Mouse (Mus musculus) lung, postnatal 10 days (tissue): Measurements from ENCODE around the gene Lcp2.

Source experiments
- DNase-seq: peaks from one replicate; pipeline ENCODE4 v3.0.0; 2021

The Lcp2 gene

DNA sequence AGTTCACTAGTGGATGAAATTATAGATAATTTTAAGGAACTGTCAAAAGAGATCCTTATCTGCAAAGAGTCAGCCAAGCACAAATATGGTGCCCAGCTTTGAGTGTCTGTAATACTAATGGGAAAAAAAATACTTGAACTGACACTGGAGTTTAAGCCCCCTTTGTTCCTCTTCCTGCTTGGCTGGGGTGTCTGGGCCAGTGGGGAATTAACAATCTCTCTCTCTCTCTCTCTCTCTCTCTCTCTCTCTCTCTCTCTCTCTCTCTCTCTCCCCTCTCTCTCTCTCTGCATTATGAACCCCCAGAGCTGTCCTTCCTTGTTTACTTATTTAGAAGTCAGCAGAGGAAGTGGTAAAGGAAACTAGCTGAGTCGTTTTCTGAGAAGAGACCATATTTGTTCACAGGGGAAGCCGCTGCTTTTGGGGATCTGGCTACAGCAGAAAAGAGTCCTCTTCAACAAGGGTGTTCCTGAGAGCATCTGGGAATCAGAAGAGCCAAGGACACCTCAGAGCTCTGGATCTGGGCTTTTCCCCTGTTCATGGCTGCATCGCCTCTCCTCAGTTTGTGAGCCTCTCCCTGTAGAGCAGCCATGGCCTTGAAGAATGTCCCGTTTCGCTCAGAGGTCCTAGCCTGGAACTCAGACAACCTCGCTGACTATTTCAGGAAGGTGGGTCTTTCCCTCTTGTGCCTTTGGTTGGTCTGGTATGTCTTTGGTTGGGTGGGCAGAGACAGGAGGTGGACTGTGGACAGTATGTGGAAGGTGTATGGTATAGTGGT, at the start of gene Lcp2:
TSS of gene Lcp2 (plus strand) at position 154 of the 775 bp plus-strand sequence.
- DNase-seq, result no peak

DNA sequence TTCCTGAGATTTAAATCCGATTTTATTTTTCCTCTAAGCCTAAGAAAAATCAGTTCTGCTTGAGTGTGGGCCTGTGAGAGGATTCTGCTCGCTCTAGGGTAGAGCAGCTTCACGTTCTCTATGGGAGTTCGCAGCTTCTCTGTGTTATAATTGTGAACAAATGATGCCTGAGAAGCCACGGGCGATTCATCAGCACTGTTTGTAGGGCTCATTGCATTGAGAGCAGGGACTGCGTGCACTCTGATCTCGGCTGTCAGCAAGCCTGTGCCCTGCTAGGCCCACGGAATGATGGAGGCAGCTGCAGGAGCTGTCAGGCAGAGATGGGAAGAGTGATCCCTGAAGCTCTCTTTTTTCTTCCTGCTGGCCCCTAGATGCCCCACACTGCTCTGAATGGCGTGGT, 48.5 kb upstream of the Lcp2 start:
- no peak for DNase-seq

DNA sequence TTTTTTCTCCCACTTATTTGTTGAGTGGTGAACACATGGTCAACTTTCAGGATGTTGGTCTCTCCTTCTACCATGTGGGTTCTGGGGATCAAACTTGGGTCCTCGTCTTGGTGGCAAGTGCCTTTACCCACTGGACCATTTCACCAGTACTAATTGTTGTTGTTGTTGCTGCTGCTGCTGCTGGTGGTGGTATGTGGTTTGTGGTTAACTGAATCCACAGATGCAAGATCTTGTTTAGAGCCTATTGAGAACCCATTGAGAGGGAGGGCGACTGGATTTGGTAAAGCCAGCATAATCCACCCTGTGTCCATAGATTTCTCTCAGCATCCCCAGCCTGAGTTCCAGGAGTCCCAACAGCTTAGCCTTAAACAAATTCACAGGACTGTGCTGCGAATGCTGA, 46.3 kb upstream of the Lcp2 start:
- no peak for DNase-seq

GRCm38 (mm10) chr11:34001938-34002592, 44.7 kb upstream of the Lcp2 start:
- peak; percentile 62 for DNase-seq

DNA sequence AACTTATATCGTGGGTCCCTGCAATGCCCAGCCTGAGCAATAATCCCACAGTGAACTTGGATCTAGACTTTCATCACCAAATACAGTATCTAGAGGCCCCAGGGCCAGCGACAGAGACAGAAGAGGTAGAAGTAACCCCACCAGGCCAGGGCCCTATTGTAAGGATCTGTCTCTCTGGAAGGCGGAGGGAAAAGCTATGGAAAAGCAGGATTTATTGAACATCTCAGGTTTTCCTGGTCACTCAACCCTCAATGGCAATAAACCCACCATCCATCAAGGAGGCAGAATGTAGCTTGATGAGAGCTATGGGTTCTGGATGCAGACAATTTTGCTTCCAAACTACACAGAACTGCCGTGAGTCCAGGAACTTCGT, 44.1 kb upstream of the Lcp2 start:
- no peak for DNase-seq

- no peak for DNase-seq
Measured at GRCm38 (mm10) chr11:34007616-34008015, 39.1 kb upstream of the Lcp2 start.

- DNase-seq, result no peak
Measured at GRCm38 (mm10) chr11:34008214-34008613, 38.5 kb upstream of the Lcp2 start.

DNA sequence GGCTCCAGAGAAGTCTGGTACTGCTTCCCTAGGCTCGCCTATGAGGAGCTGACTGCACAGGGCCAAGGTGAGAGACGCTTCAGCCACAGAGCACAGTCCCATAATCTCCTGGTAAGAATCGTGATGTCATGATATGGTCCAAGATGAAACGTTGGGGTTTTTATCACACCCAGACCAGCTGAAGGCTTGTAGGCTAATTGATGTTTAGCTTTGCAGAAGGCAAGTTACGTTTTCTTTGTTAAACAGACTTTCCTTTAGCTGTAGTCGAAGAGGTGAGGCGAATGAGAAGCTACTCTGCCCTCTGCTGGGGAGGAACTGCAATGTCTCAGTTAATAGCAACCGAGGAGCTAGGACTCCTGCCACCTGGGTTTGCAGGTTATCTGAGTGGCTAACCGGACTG, 38.0 kb upstream of the Lcp2 start:
- peak; percentile 70 for DNase-seq

DNA sequence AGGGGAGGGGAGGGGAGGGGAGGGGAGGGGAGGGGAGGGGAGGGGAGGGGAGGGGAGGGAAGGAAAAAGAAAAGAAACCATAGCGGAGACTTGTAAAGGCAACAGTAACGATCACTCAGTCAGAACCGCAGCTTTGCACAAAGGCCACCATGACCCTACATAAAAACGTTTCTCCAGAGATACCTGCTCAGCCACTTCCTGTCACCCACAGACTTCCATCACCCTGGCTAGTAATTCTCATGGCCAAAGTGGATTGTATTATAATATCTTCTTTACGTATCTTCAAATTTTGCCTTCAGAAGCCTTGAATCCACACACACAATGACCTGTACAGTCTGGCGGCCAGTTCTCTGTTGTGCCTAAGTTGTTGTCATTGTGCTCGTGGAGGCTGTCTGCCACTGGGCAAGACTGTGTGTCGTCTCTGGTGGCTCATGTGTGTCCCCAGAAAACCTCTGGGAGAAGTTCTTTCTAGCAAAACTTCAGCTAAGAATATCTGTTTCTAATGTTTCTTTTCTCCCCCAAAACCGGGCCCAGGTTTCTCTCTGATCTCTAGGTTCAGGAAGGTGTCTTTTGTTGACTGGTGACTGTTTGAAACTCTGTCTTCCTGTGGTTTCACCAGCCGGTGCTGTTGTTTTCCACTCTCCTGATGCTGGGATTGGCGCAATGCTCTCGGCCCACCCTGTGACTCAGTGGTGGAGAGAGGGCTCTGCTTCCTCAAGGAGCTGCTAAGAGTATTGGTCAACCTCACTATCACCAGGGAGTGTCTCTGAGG, 37.2 kb upstream of the Lcp2 start:
- DNase-seq, result peak; percentile 10

DNA sequence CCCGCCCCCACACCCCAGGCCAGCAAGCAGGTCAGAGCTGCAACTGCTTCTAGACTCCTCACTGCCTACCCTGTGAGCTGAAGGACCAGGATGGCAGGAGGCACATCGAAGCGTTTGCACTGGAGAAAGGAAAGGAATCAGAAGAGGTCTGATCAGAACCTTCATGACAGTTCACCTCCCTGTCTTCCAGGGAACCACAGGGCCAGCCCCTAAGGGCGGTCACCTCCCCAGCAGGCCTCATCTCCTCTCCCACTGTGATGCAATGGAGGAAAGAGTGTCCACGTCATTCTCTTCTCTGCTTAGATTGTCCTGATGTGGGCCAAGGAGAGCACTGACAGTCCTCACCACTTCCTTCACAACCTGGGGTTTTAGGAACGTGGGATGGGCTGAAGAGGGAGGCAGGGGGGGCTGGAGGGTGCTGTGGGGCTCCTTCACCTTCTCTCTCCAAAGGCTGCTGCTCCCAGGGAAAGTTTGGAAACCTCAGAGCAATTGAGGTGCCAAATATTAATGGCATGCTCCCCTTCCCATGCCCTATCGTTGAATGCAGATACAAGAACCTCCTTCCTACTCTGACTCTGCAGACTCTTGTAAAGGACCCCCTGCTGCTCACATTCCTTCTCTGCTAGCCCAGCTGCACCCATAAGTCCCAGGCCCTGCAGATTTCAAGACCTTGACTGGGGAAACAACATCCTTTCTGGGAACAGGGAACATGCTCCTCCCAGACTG, 36.4 kb upstream of the Lcp2 start:
- peak; percentile 16 for DNase-seq

- DNase-seq, result peak; percentile 41
Measured at GRCm38 (mm10) chr11:34010859-34011172, 35.9 kb upstream of the Lcp2 start.

- no peak for DNase-seq
Measured at GRCm38 (mm10) chr11:34012007-34012652, 34.6 kb upstream of the Lcp2 start.

- no peak for DNase-seq
Measured at GRCm38 (mm10) chr11:34025091-34025490, 21.6 kb upstream of the Lcp2 start.

DNA sequence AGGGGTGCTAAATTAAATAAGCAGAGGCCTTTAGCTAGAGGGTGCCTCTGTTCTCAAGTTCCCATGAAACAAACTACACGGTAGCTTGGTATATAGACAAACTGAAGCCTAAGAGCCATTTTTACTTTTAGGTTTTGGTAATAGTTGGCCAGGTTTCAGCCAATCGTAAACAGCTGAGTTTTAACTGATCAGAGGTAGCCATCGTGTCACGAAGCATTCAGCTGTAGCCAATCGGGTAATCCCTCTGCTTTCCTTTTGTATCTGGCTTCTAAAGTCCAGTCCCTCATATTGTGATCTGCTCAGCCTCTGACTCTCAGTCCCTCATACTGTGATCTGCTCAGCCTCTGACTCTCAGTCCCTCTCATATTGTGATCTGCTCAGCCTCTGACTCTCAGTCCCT, 17.1 kb upstream of the Lcp2 start:
- no peak for DNase-seq

- DNase-seq, result peak; percentile 52
Measured at GRCm38 (mm10) chr11:34031015-34031805, 15.5 kb upstream of the Lcp2 start.

- DNase-seq, result no peak
Measured at GRCm38 (mm10) chr11:34034008-34034505, 12.7 kb upstream of the Lcp2 start.

DNA sequence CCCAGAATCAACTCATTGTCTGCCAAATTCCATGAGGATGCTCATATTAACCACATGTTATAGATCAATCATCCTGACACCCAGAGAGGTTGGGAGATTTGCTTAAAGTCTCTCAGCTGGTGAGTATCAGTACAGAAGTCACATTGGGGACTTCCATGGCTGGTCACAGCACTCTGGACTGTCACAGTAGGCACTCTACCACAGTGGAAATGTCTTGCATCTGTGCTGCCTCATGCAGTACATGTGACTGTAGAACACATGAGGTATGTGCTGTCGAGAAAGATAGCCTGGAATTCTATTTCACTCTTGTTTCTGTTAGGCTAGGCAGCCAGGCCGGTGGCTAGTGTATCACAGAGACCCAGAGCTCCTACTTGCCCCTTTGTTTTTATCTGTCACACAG, 11.9 kb upstream of the Lcp2 start:
- DNase-seq, result no peak

GRCm38 (mm10) chr11:34035909-34036658, 10.6 kb upstream of the Lcp2 start:
- no peak for DNase-seq

GRCm38 (mm10) chr11:34040061-34040460, 6.7 kb upstream of the Lcp2 start:
- no peak for DNase-seq

- no peak for DNase-seq
Measured at GRCm38 (mm10) chr11:34042808-34043207, 3.9 kb upstream of the Lcp2 start.

DNA sequence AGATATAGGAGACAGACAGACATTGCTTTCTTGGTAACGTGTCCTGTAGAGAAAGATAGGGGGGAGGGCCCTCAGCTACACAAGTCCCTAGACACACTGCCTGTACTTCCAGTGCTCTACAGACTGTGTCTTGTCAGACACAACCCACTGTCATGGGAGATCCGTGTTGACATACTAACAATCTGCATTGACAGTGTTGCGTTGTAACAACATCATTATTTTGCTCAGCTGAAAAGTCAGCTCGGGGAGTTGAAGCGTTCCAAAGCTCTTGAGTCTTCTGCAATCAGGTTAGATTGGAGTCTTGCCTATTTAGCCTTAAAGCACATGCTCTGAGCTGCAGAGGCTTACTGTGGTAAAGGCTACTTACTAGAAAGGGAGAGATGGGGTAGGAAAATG, 820 bp downstream of the Lcp2 start:
- DNase-seq, result no peak
